Mouse (Mus musculus) kidney, adult 8-10 months (tissue): ENCODE measurements around the gene Tlr9.

Source experiments
- DNase-seq, 2 experiments: peaks; one replicate each; pipeline ENCODE4 v3.0.0; 2022

Tlr9 gene

GRCm38 (mm10) chr9:106205713-106206290 is 16.6 kb upstream of the Tlr9 start:
- DNase-seq, result no peak

- no peak for DNase-seq
Observed at GRCm38 (mm10) chr9:106206515-106206914, 15.9 kb upstream of the Tlr9 start.

GRCm38 (mm10) chr9:106208181-106208580 is 14.2 kb upstream of the Tlr9 start:
- DNase-seq, result no peak

- no peak for DNase-seq
Observed at GRCm38 (mm10) chr9:106209954-106210353, 12.4 kb upstream of the Tlr9 start.

DNA sequence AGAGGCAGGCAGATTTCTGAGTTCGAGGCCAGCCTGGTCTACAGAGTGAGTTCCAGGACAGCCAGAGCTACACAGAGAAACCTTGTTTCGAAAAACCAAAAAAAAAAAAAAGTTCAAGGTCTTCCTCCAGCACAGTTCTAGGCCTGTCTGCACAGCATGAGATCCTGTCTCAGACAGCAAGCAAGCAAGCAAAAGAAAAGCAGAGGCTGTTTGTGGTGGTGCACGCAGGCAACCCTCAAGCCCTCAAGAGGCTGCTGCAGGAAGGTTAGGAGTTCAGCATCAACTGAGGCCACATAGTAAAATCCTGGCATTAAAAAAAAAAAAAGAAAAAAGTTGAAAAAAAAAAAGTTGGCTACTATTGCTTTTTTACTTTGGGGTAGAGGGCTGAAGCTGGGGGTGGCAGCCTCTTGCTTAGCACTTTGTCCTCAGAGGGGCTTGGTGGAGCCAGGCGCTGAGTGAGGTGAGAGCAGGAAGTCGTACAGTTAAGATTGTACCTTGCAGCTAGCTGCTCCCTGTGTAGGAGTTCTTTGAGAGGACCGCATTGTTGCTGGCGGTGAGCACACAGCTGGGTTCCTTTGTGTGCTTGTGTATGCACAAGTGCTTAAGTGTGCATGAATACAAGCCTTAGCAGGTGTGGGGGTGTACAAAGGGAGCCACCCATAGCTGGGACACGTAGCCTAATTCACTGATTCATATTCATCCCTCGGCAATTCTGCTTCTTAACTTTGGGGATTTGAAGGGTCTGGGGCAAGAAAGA is 11.4 kb upstream of the Tlr9 start:
- no peak for DNase-seq

DNA sequence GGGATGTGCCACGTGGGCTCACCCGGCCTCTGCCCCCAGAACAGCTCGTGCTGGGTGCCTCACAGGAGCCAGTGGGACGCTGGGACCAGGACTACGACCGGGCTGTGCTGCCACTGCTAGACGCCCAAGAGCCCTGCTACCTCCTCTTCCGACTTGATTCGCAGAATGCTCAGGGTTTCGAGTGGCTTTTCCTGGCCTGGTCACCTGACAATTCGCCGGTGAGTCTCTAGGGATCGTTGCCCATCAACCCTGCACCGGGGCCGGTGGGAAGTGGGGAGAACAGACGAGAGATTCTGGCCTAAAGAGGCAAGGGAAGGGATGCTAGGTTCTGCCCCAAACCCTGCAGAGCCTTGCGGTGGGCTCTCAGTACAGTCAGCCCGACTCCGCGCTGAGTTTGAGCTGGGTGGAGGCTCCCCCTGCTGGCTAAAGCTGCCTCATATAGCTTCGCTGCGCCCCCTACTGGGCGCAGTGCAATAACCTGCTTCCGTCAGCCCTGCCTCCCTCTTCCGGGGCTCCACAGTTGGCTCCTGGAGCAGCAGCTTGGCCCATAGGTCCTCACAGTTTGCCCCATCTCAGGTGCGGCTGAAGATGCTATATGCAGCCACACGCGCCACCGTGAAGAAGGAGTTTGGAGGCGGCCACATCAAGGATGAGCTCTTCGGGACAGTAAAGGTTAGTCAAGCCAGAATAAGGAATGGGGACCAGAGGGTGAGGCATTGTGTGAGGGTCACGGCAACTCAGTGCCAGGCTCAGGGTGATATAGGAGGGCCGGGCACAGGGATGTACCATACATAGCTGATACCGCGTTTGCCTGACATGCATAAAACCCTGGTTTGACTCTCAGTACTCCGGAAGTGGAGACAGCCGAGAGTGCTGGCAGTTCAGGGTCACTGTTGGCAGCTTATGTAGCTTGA is 10.5 kb upstream of the Tlr9 start:
- peak; percentile 69 to 86 for DNase-seq

GRCm38 (mm10) chr9:106212594-106212981 is 9.8 kb upstream of the Tlr9 start:
- no peak for DNase-seq

DNA sequence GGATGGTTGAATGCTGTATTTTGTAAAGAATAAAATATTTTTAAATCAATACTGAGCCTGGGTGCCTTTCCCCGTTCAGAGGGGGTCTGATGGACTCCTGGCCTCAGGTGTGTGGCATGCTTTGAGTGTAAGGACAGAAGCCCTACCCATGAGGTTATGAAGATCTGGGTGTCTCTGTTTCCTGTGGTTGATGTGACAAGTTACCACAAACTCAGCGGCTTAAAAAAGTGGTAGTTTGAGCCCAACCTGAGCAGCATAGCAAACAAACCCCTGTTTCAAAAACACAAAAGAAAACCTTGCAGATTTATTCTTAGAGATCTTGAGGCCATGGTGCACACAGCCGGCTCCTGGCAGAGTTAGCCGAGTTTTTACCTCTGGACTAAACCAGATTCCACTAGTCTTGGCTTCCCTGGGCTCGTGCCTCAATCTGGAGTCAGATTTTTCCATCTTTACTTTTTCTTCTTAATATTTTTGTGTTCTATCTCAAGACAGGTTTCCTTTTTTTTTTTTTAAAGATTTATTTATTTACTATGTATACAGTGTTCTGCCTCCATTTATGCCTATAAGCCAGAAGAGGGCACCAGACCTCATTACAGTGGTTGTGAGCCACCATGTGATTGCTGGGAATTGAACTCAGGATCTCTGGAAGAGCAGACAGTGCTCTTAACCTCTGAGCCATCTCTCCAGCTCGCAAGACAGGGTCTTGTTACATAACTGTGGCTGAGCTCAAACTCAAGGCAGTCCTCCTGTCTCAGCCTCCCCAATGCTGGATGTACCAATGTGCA is 6.9 kb upstream of the Tlr9 start:
- DNase-seq, result no peak

DNA sequence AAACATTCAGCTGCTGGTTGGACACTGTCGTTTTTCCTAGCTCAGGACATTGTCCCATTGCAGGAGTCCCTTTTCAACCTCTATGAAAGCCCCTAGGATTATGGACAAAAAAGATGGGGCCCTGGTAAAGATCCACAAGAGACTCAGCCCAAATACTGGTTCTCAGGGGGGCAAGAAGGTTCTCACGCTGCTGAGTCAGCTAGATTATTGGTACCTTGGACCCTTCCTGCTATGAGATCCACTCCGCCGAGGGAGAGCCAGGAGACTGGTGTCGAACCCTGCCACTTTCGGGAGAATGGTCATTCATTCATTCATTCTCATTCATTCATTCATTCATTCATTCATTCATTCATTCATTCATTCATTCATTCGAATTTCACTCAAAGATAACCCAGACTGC is 5.4 kb upstream of the Tlr9 start:
- no peak for DNase-seq

- no peak for DNase-seq
Observed at GRCm38 (mm10) chr9:106220894-106221523, 1.4 kb upstream of the Tlr9 start.

- DNase-seq, result no peak
Observed at GRCm38 (mm10) chr9:106222994-106223393, 596 bp downstream of the Tlr9 start.

DNA sequence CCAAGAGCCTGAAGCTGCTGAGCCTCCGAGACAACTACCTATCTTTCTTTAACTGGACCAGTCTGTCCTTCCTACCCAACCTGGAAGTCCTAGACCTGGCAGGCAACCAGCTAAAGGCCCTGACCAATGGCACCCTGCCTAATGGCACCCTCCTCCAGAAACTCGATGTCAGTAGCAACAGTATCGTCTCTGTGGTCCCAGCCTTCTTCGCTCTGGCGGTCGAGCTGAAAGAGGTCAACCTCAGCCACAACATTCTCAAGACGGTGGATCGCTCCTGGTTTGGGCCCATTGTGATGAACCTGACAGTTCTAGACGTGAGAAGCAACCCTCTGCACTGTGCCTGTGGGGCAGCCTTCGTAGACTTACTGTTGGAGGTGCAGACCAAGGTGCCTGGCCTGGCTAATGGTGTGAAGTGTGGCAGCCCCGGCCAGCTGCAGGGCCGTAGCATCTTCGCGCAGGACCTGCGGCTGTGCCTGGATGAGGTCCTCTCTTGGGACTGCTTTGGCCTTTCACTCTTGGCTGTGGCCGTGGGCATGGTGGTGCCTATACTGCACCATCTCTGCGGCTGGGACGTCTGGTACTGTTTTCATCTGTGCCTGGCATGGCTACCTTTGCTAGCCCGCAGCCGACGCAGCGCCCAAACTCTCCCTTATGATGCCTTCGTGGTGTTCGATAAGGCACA is 3.2 kb downstream of the Tlr9 start:
- DNase-seq, result no peak

- DNase-seq, result no peak
Observed at GRCm38 (mm10) chr9:106226151-106226682, 3.8 kb downstream of the Tlr9 start.

GRCm38 (mm10) chr9:106227790-106228429 is 5.5 kb downstream of the Tlr9 start:
- no peak for DNase-seq

- DNase-seq, result no peak
Observed at GRCm38 (mm10) chr9:106230051-106230733, 7.8 kb downstream of the Tlr9 start.

DNA sequence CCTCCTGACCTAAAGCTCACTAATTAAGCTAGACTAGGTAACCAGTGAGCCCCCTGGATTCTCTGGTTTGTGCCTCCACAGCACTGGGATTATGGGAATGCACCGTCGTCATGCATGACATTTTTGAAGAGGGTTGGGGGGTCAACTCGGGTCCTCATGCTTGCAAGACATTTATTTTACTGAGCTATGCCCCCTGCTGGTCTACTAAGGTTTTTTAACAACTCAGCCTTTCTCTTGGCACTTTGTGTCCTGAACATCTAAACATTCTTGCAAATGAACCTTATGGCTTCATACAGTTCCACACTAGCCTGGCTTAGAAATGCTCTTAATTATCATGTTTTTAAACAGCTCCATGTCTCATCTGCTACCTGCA is 8.3 kb downstream of the Tlr9 start:
- DNase-seq, result no peak

- no peak for DNase-seq
Observed at GRCm38 (mm10) chr9:106231220-106231619, 8.8 kb downstream of the Tlr9 start.

- DNase-seq, result no peak
Observed at GRCm38 (mm10) chr9:106231816-106232215, 9.4 kb downstream of the Tlr9 start.

DNA sequence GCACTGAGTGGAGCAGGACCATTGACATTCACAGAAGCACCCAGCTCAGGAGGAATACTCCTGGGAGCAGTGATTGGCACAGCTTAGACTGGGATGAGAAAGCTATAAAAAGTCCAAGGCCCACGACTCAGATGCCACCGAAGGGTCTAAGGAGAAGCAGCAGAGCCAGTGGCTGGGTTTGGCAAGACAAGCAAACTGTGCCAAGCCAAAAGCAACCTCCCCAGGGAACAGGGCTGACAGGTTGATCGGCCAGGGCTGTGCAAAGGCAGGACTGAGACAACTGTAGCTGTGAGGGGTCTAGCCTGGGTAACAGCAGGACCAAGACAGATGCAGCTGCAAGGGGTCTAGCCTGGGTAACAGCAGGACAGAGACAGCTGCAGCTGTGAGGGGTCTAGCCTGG is 10.6 kb downstream of the Tlr9 start:
- DNase-seq, result no peak

DNA sequence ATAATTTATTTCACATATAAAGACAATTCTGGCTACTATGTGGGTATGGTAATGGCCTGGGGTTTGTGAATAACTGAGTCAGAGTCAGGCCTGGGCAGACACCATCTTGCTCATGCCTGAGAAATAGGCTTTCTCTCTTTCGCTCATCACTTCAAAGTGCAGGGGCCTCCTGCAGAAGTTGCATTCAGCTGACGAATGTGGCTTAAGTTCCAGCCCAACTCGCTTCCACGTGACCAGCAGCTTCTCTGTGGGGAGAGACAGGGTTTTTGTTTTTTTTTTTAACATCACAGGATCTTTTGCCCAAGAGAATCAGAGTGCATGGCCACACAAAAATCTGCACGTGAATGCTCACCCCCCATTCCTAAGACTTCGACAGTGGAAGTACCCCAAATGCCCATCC is 11.6 kb downstream of the Tlr9 start:
- DNase-seq, result no peak
